Comparison of ENCODE assay signal across 9 mouse cellular contexts in genomic region chr1:154883596-154884191, GRCm38 (mm10). TPM values are rescaled to one million over a fixed set of nuclear protein-coding genes. Genes with fewer than 3 reads are reported as not detected.
DNase-seq lines count a peak whose midpoint lies in the region; ATAC-seq and TF ChIP-seq lines count a peak whose summit lies in the region.
"Had no signal": no experiment of that assay in that cellular context is flagged by ENCODE, and none has a peak within 500 bp of the region (broad histone marks: within the 10 kb centered on the region; RNA-seq: fewer than 3 reads in every experiment).

No protein-coding gene starts in this region.

- intact Hi-C loops in heart, adult 2 months (cut with DNase I): loop anchor here (10.0 kb wide), 1 partner anchor 121 kb away; no protein-coding TSS in a partner anchor

- no peak for TF ChIP-seq CTCF in heart, adult 2 months (IDR thresholded peaks at IDR 0.05)

- TF ChIP-seq EP300 in heart, adult 2 months (IDR thresholded peaks at IDR 0.05; ENCODE audit: insufficient read depth, low read depth, low read length): no peak

- H3K27me3 ChIP-seq in heart, adult 2 months (ENCODE audit: control insufficient read depth, insufficient read depth, low read length): peaks cover 4% of the 10 kb centered on the region
- peaks cover 11% of the 10 kb centered on the region for H3K27me3 ChIP-seq in hindbrain, embryonic 11.5 days (ENCODE audit: control insufficient read depth, insufficient read depth, low read length)
- peaks cover 17% of the 10 kb centered on the region for H3K27me3 ChIP-seq in midbrain, embryonic 14.5 days (ENCODE audit: control insufficient read depth, insufficient read depth, low read length)

- DNase-seq in heart, adult 2 months: no peak
- no peak for DNase-seq in heart, adult 11 months
- peak; percentile 45 for DNase-seq in cerebellum, adult 9-10 months
- peak; percentile 44 for DNase-seq in hindbrain, embryonic 11.5 days (ENCODE audit: low spot score)
- DNase-seq in midbrain, embryonic 14.5 days: peak; percentile 51
- no peak for DNase-seq in right cerebral cortex, postnatal 14 days
- DNase-seq in adrenal gland, adult (ENCODE audit: inconsistent age in 2 of 2, low spot score in 1 of 2): no peak
- no peak for DNase-seq in thymus, postnatal 14 days

- H3K36me3 ChIP-seq in heart, adult 2 months (ENCODE audit: control insufficient read depth, insufficient read depth, low read length): no peaks in the 10 kb centered on the region
- H3K36me3 ChIP-seq in hindbrain, embryonic 11.5 days (ENCODE audit: control insufficient read depth, insufficient read depth, low read length): no peaks in the 10 kb centered on the region
- H3K36me3 ChIP-seq in midbrain, embryonic 14.5 days (ENCODE audit: control insufficient read depth, insufficient read depth, low read length): no peaks in the 10 kb centered on the region

- H3K4me2 ChIP-seq in hindbrain, embryonic 11.5 days (replicated peaks; ENCODE audit: low read depth, low read length): peak overlapping the region; percentile 71
- H3K4me2 ChIP-seq in midbrain, embryonic 14.5 days (ENCODE audit: low read length): peak overlapping the region; percentile 67

- no peak for TF ChIP-seq POLR2A in heart, adult 2 months (IDR thresholded peaks at IDR 0.05; ENCODE audit: insufficient read depth, low read depth, low read length)

- no peaks in the 10 kb centered on the region for H3K4me1 ChIP-seq in heart, adult 2 months (ENCODE audit: control insufficient read depth, insufficient read depth, low read length)
- peaks cover 4% of the 10 kb centered on the region for H3K4me1 ChIP-seq in hindbrain, embryonic 11.5 days (replicated peaks; ENCODE audit: control insufficient read depth, insufficient read depth, low read length)
- peaks cover 35% of the 10 kb centered on the region for H3K4me1 ChIP-seq in midbrain, embryonic 14.5 days (ENCODE audit: control insufficient read depth, insufficient read depth, low read length)

- WGBS in heart, adult 2 months: 5% methylated on average over 18 of the region's 18 CpGs
- 3% methylated on average over 18 of the region's 18 CpGs for WGBS in hindbrain, embryonic 11.5 days
- 2% methylated on average over 18 of the region's 18 CpGs for WGBS in midbrain, embryonic 14.5 days

- H3K4me3 ChIP-seq in heart, adult 2 months: peak overlapping the region; percentile 18; the same call in 1 of the 2 replicates
- H3K4me3 ChIP-seq in hindbrain, embryonic 11.5 days (ENCODE audit: low read depth, low read length): peak overlapping the region; percentile 40
- H3K4me3 ChIP-seq in midbrain, embryonic 14.5 days (replicated peaks; ENCODE audit: low read depth, low read length): peak overlapping the region; percentile 37

- ATAC-seq in hindbrain, embryonic 11.5 days (ENCODE audit: low FRiP score): no peak
- ATAC-seq in midbrain, embryonic 14.5 days (ENCODE audit: low FRiP score, low TSS enrichment): no peak

- H3K9me3 ChIP-seq in hindbrain, embryonic 11.5 days (ENCODE audit: control insufficient read depth, low read length): no peaks in the 10 kb centered on the region
- H3K9me3 ChIP-seq in midbrain, embryonic 14.5 days (ENCODE audit: control insufficient read depth, low read length): no peaks in the 10 kb centered on the region

- no peak overlapping the region for H3K9ac ChIP-seq in heart, adult 2 months (ENCODE audit: low read depth, low read length)
- peak overlapping the region; percentile 42 for H3K9ac ChIP-seq in hindbrain, embryonic 11.5 days (ENCODE audit: low read depth, low read length)
- peak overlapping the region; percentile 49 for H3K9ac ChIP-seq in midbrain, embryonic 14.5 days (replicated peaks; ENCODE audit: low read length)

- no peaks in the 10 kb centered on the region for H3K79me2 ChIP-seq in heart, adult 2 months (replicated peaks; ENCODE audit: control insufficient read depth, insufficient read depth, low read length)

- H3K27ac ChIP-seq in heart, adult 2 months: no peak overlapping the region
- H3K27ac ChIP-seq in hindbrain, embryonic 11.5 days (ENCODE audit: low read depth, low read length): no peak overlapping the region
- no peak overlapping the region for H3K27ac ChIP-seq in midbrain, embryonic 14.5 days (replicated peaks; ENCODE audit: low read depth, low read length)
- H3K27ac ChIP-seq: macrophage had no signal

RNA-seq across cellular contexts. Expression of gene Cacna1e, which starts 0.6 kb away (rescaled TPM):
- under 1 TPM; 0.08 to 0.09 TPM for total RNA-seq in heart, adult 2 months (2021)
- polyA plus RNA-seq in heart, adult 2 months (2012; rRNA removed): 0.06 and 0.14 TPM in 2 replicates
- polyA plus RNA-seq in hindbrain, embryonic 11.5 days (2014; fragmentation: Nextera tagmentation; extraction: Ambion mirVana): 2.0 and 3.9 TPM in 2 replicates
- polyA plus RNA-seq in midbrain, embryonic 14.5 days (2014; fragmentation: Nextera tagmentation; extraction: Ambion mirVana): 16.8 and 19.2 TPM in 2 replicates

Comparison
In these comparisons a context has a peak if more than half of its experiments do, and no peak if none do; other contexts are left out.
1. DNase-seq: peak in cerebellum, adult 9-10 months (single experiment), hindbrain, embryonic 11.5 days (single experiment) and midbrain, embryonic 14.5 days (single experiment); none in heart, adult 2 months (0 of 2), heart, adult 11 months (single experiment), right cerebral cortex, postnatal 14 days (single experiment), adrenal gland, adult (0 of 2) and thymus, postnatal 14 days (single experiment).
2. Peak in every context shown above with its lines, with median percentiles within 50 percentile points of each other: H3K4me3 ChIP-seq.